Mouse (Mus musculus) ES-E14 (cell line): Measurements from ENCODE around the gene Fuz. TPM values are rescaled to one million over a fixed set of nuclear protein-coding genes. Genes with fewer than 3 reads are reported as not detected.

Source experiments
- DNase-seq: peaks from one replicate; pipeline ENCODE4 v3.0.0-alpha.2; 2013; ENCODE audit warnings: low read depth, low spot score
- H3K27ac ChIP-seq: 2 replicates; pipeline ENCODE4 v1.5.1; 2012; ENCODE audit warnings: low read depth, mild to moderate bottlenecking, low read length, moderate library complexity, mixed read lengths; ENCODE audit not compliant: poor library complexity, insufficient read depth, severe bottlenecking
- H3K36me3 ChIP-seq: 2 replicates; pipeline ENCODE4 v1.6.1; 2012; ENCODE audit warnings: mild to moderate bottlenecking, low read length, moderate library complexity, mixed read lengths; ENCODE audit not compliant: control insufficient read depth, poor library complexity, insufficient read depth, severe bottlenecking
- H3K4me1 ChIP-seq, 2 experiments: fragments of 150-350 bp in 1 of 2; sonication (generic) in 1 of 2; 2 replicates each; pipeline ENCODE4 v1.6.1; 2012; ENCODE audit warnings: low read length in 2 of 2, mild to moderate bottlenecking in 1 of 2, mixed read lengths in 1 of 2; ENCODE audit not compliant: control insufficient read depth in 2 of 2, insufficient read depth in 2 of 2, poor library complexity in 1 of 2
- H3K4me3 ChIP-seq, 2 experiments: fragments of 150-350 bp in 1 of 2; sonication (generic) in 1 of 2; 2 replicates each; pipeline ENCODE4 v1.5.1; 2012; ENCODE audit warnings: low read length in 2 of 2, low read depth in 1 of 2, mild to moderate bottlenecking in 1 of 2, mixed read lengths in 1 of 2; ENCODE audit not compliant: insufficient read depth in 1 of 2, poor library complexity in 1 of 2, severe bottlenecking in 1 of 2
- H3K9ac ChIP-seq: 2 replicates; pipeline ENCODE4 v1.6.1; 2012; ENCODE audit warnings: low read depth, mild to moderate bottlenecking, low read length, mixed read lengths; ENCODE audit not compliant: poor library complexity, insufficient read depth, severe bottlenecking
- H3K9me3 ChIP-seq: fragments of 150-350 bp; sonication (generic); 2 replicates; pipeline ENCODE4 v1.6.1; 2012; ENCODE audit warnings: low read depth, mild to moderate bottlenecking, low read length; ENCODE audit not compliant: control insufficient read depth, insufficient read depth
- CHD2 ChIP-seq: IDR thresholded peaks from 2 replicates; pipeline ENCODE4 v1.6.1; 2014; ENCODE audit warnings: mild to moderate bottlenecking, low read depth, low read length, inconsistent platforms
- HCFC1 ChIP-seq: IDR thresholded peaks from 2 replicates; pipeline ENCODE4 v1.6.1; 2012; ENCODE audit warnings: low read length, inconsistent platforms, borderline replicate concordance; ENCODE audit not compliant: insufficient read depth
- MAFK ChIP-seq: IDR thresholded peaks from 2 replicates; pipeline ENCODE4 v1.6.1; 2014; ENCODE audit warnings: mild to moderate bottlenecking, low read depth, low read length, inconsistent platforms; ENCODE audit not compliant: insufficient read depth
- ZC3H11A ChIP-seq: IDR thresholded peaks from 2 replicates; pipeline ENCODE4 v1.6.1; 2012; ENCODE audit warnings: low read depth, mild to moderate bottlenecking, inconsistent platforms, low read length, borderline replicate concordance
- ZNF384 ChIP-seq: IDR thresholded peaks from 2 replicates; pipeline ENCODE4 v1.6.1; 2012; ENCODE audit warnings: low read depth, low read length, inconsistent platforms
- in situ Hi-C, 2 experiments: fragments of 600-800 bp; cut with MboI; formaldehyde crosslinking; loops; one replicate each; pipeline ENCODE4 v1.15.1; 2025; ENCODE audit warnings: low sequenced_read_pairs in 2 of 2, inconsistent platforms in 1 of 2; ENCODE audit not compliant: unreplicated experiment in 2 of 2
- total RNA-seq: library from RNA; depleted of rRNA; stranded (reverse); fragments of 300-350 nt; gene quantifications from 2 replicates; pipeline ENCODE4 v1.2.3, GENCODE M21; 2012

The Fuz gene
- total RNA-seq, 1 experiment, result 14.2 TPM

- Histone ChIP-seq H3K4me3 (no peak overlapping the region), H3K4me1 (peaks cover 0 to 23% of the 10 kb centered on the region in 2 experiments; a peak in 2 of 4 replicates), H3K36me3 (peaks cover 45% of the 10 kb centered on the region), H3K9ac (no peak overlapping the region), H3K27ac (no peak overlapping the region), H3K9me3 (no peaks in the 10 kb centered on the region)
- in situ Hi-C loops, result no loop called here
- no peak for TF ChIP-seq ZC3H11A
- TF ChIP-seq ZNF384, result no peak
- no peak for TF ChIP-seq CHD2
- no peak for TF ChIP-seq MAFK
- no peak for TF ChIP-seq HCFC1
- no peak for DNase-seq
Observed at GRCm38 (mm10) chr7:44863982-44864494, 31.8 kb upstream of the Fuz start.

- Histone ChIP-seq H3K4me1 (peaks cover 0 to 23% of the 10 kb centered on the region in 2 experiments; a peak in 2 of 4 replicates), H3K4me3 (no peak overlapping the region), H3K9me3 (no peaks in the 10 kb centered on the region), H3K9ac (no peak overlapping the region), H3K27ac (no peak overlapping the region), H3K36me3 (peaks cover 45% of the 10 kb centered on the region)
- TF ChIP-seq ZNF384 (no peak), HCFC1 (no peak), ZC3H11A (no peak), CHD2 (no peak), MAFK (no peak)
- DNase-seq, result no peak
- in situ Hi-C loops, result no loop called here
Observed at GRCm38 (mm10) chr7:44864595-44865542, 31.0 kb upstream of the Fuz start.

GRCm38 (mm10) chr7:44866276-44867009 lies 29.4 kb upstream of the Fuz start:
- H3K36me3 ChIP-seq, result peaks cover 43% of the 10 kb centered on the region
- H3K4me3 ChIP-seq, result no peak overlapping the region
- in situ Hi-C loops, result no loop called here
- no peaks in the 10 kb centered on the region for H3K9me3 ChIP-seq
- H3K4me1 ChIP-seq, result peaks cover 0 to 19% of the 10 kb centered on the region in 2 experiments; a peak in 2 of 4 replicates
- no peak for TF ChIP-seq CHD2
- no peak for TF ChIP-seq ZNF384
- no peak for TF ChIP-seq HCFC1
- no peak for TF ChIP-seq ZC3H11A
- no peak for TF ChIP-seq MAFK
- no peak overlapping the region for H3K27ac ChIP-seq
- DNase-seq, result no peak
- no peak overlapping the region for H3K9ac ChIP-seq

- Histone ChIP-seq H3K27ac (no peak overlapping the region), H3K36me3 (peaks cover 37% of the 10 kb centered on the region), H3K4me3 (no peak overlapping the region), H3K4me1 (peaks cover 0 to 19% of the 10 kb centered on the region in 2 experiments; a peak in 2 of 4 replicates), H3K9ac (no peak overlapping the region), H3K9me3 (no peaks in the 10 kb centered on the region)
- in situ Hi-C loops, result no loop called here
- TF ChIP-seq HCFC1 (no peak), ZNF384 (no peak), MAFK (no peak), ZC3H11A (no peak), CHD2 (no peak)
- no peak for DNase-seq
Observed at GRCm38 (mm10) chr7:44867010-44867702, 28.7 kb upstream of the Fuz start.
